Mouse (Mus musculus): ENCODE results near the gene Fam183b. TPM values are rescaled to one million over a fixed set of nuclear protein-coding genes. Genes with fewer than 3 reads are reported as not detected.
"Not testable (repeated sequence)": the region's sequence is repeated elsewhere in the genome, so short reads cannot be mapped to it uniquely, and the experiment has no call there.

The Fam183b gene
- total RNA-seq (2017): not detected in 3 replicates

DNA sequence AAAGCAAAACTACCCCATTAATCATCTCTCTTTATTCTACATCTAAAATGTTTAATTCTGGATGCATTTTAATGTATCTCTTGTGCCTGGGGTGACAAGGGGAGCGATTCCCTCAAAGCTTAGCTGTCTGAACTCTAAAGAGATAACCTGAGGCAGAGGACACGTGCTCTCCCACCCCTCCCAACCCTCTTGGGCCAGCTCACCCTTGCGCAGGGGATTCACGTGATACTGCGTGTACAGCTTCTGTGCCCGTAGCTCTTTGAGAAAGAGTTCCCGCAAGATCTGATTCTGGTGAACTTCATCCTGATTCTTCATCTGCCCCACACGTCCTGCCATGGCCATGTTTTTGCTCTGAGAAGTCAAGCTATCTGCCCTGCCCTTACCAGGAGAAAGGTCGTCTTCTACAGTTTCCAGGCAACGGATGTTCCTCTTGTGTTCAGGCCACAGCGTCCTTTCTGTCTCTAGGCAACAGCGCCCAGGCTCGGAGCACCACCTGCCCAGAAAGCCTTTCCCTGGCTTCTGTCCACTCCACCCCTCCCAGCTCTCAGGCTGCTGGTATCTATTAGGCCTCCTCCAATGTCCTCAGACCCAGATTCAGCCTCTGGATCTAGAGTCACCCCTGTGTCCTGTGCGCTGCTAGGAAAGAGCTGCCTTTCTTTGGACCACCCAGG lies at the start of gene Fam183b:
Fam183b (minus strand) TSS at position 403 of the 671 bp plus-strand sequence.
- ATAC-seq (replicated peaks; ENCODE audit: insufficient number of reproducible peaks, low FRiP score, low TSS enrichment, poor library complexity, severe bottlenecking): no peak

DNA sequence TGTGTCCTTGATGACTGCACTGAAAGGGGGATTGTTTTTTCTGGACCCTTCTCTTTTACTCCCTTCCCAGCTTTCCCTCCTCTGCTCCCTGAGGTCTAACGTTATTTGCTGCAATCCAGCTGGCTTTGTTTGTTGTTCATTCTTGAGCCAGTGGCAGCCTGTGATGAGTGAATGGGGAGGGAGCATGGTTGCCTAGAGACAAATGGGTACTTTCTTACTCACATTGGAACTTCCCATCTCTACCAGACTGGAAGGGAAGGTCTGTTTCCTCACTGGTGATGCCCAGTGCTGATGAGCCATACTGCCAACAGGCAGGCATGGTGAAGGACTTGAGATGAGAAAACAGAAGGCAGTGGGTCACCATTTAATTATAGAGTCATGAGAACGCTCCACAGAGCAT lies 48.0 kb upstream of the Fam183b start:
- ATAC-seq (replicated peaks; ENCODE audit: insufficient number of reproducible peaks, low FRiP score, low TSS enrichment, poor library complexity, severe bottlenecking): no peak

DNA sequence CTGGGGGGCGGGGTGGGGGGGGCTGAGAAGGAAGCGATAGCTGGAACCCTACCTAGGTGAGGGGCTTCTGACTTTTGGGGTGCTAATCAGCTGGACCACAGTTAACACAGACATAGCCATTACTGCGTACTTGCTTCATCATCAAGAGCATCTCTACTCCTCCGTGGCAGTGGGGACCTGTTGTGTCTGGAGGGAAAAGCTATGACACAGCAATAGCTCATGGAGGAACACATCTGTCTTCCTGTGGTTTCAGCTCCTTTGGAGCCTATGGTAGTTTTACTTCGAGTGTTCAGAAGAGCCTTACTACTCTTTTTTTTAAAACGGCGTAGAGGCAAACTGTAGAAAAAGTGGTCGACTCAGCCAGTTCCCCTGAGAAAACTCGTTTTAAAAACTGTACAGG lies 45.9 kb upstream of the Fam183b start:
- ATAC-seq (replicated peaks; ENCODE audit: insufficient number of reproducible peaks, low FRiP score, low TSS enrichment, poor library complexity, severe bottlenecking): no peak

DNA sequence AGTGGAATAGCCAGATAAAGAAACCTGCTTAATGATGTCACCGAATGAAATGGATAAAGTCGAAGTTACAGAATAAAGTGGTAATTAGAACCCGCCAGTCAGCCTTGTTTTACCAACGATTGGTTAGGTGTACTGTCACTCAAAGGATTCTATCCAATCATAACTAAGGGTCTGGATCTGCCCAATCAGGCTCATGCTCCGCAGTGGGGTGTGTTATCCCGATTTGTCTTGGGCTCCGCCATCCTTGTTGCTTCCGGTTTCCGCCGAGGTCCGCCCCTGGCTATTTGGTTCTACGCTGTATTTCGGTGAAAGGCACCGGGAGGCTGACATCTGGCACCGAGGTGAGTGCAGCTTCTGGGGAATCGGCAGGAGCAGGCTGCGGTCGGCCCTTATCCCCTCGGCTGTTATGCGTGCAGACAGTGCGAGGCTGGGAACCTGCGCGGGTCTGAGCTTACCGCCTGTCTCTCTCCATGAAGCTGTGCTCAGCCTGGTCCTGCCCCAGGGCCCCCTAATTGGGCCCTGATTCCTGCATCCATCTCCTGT lies 45.2 kb upstream of the Fam183b start, which contains the start of gene Gm12258:
Gm12258 (plus strand) TSS at position 240 of the 543 bp plus-strand sequence.
- ATAC-seq (replicated peaks; ENCODE audit: insufficient number of reproducible peaks, low FRiP score, low TSS enrichment, poor library complexity, severe bottlenecking): peak; percentile 100

DNA sequence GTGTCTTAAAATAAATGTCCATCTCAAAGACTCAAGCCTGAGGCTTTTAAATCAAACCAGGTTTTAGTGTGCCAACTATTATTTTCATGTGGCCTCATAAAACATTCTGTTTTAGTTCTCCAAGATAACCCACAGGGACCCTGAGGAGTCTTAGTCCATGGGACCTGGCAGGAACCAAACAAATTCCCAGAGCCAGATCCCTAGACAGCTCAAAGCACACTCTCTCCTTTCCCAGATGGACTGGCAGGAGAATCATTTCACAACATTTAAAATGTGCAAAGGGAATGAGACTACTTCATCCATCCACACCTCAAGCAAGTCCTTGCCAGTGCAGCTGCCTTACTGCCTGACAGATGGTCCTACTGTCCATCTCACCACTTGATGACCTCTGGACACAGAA lies 37.2 kb upstream of the Fam183b start, which contains the start of gene Olfr311:
Olfr311 (plus strand) TSS at position 301 of the 400 bp plus-strand sequence.
- not testable (repeated sequence) for ATAC-seq (replicated peaks; ENCODE audit: insufficient number of reproducible peaks, low FRiP score, low TSS enrichment, poor library complexity, severe bottlenecking)

DNA sequence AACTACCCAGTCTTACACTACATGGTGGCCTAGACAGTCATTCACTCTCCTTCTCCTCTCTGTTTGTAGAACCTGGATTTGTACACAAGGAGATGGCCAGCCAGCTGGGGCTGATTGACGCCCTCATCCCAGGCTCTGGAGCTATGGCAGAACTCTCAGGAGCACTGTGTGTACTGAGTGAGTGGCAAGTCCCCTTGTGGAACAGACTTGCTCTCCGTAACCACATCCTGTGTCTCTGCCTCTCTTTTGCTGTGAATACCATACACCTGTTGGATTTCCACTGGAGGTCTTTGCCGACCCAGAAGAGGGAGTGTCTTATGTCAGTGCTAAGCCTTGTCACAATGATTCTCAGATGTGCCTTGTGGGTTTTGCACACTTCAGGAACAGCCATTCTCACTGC lies 30.8 kb upstream of the Fam183b start:
- not testable (repeated sequence) for ATAC-seq (replicated peaks; ENCODE audit: insufficient number of reproducible peaks, low FRiP score, low TSS enrichment, poor library complexity, severe bottlenecking)

DNA sequence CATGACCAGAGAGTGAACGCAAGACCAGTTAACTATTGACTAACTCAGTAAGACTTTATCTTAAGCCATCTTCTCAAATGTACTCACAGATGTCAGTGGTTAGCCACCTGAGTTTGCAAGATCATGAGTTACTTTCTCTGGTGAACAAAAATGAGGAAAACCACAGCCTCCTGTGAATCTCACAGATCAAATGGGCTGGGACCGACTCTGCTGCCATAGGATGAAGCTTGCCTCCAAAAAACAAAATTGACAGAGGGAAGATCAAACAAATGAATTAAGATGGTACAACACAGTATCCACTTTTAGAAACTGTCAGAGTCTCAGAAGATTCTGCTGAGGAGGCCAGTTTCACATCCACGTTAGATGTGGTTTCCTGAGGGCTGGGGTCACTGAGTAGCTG lies 28.0 kb upstream of the Fam183b start:
- no peak for ATAC-seq (replicated peaks; ENCODE audit: insufficient number of reproducible peaks, low FRiP score, low TSS enrichment, poor library complexity, severe bottlenecking)

DNA sequence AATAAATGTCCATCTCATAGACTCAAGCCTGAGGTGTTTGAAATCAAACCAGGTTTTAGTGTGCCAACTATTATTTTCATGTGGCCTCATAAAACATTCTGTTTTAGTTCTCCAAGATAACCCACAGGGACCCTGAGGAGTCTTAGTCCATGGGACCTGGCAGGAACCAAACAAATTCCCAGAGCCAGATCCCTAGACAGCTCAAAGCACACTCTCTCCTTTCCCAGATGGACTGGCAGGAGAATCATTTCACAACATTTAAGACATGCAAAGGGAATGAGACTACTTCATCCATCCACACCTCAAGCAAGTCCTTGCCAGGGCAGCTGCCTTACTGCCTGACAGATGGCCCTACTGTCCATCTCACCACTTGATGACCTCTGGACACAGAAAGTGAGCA lies 27.2 kb upstream of the Fam183b start, which contains the start of gene Olfr312:
Olfr312 (plus strand) TSS at position 301 of the 400 bp plus-strand sequence.
- not testable (repeated sequence) for ATAC-seq (replicated peaks; ENCODE audit: insufficient number of reproducible peaks, low FRiP score, low TSS enrichment, poor library complexity, severe bottlenecking)

DNA sequence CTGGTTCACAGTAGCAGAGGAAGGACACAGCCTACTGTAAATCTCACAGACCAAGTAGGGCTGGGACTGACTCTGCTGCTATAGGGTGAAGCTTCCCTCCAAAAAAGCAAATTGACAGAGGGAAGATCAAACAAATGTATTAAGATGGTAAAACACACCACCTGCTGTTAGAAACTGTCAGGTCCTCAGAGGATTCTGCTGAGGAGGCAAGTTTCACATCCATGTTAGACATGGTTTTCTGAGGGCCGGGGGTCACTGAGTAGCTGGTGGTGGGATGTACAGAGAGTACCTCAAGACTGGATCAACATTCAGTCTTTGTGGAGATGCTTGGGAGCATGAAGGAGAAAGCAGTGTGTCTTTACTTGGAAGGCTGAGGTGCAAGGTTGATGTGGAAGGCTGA lies 13.9 kb upstream of the Fam183b start:
- no peak for ATAC-seq (replicated peaks; ENCODE audit: insufficient number of reproducible peaks, low FRiP score, low TSS enrichment, poor library complexity, severe bottlenecking)

DNA sequence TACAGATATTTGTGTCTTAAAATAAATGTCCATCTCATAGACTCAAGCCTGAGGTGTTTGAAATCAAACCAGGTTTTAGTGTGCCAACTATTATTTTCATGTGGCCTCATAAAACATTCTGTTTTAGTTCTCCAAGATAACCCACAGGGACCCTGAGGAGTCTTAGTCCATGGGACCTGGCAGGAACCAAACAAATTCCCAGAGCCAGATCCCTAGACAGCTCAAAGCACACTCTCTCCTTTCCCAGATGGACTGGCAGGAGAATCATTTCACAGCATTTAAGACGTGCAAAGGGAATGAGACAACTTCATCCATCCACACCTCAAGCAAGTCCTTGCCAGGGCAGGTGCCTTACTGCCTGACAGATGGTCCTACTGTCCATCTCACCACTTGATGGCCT lies 12.9 kb upstream of the Fam183b start, which contains the start of gene Olfr313:
Olfr313 (plus strand) TSS at position 301 of the 400 bp plus-strand sequence.
- not testable (repeated sequence) for ATAC-seq (replicated peaks; ENCODE audit: insufficient number of reproducible peaks, low FRiP score, low TSS enrichment, poor library complexity, severe bottlenecking)

DNA sequence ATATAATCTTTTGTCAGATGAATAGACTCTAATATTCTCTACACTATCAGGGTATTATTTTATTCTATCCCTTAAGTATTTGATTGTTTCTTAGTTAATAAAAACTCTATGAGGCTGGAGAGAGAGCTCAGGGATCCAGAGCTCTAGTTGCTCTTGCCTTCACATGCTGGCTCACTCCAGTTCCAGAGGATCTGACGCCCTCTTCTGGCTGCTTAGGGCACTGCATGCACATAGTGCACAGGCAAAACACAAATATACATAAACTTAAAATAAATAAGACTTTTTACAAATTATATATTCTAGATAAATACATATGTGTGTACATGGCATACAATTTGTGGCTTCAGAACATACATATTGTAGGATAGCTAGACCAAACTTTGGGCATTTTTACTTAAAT lies 10.2 kb upstream of the Fam183b start:
- ATAC-seq (replicated peaks; ENCODE audit: insufficient number of reproducible peaks, low FRiP score, low TSS enrichment, poor library complexity, severe bottlenecking): no peak

DNA sequence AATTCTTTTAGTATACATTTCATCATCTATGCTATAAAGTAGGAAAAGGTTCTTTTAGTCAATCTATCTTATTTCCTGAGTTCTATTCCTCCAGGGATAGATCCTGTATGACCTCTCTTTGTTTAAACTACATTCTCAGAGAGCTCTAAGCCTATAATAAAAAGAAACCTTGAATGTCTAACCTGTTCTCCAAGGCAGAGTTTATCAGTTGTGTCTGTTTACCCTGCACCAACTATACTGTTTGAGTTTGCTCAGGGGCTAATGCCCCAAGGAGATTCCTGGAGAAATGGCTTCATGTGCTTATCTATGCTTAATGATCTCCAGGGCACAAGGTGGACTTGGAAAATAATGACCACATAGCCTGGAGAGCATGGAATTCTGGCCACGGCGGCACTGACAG lies 2.6 kb upstream of the Fam183b start:
- no peak for ATAC-seq (replicated peaks; ENCODE audit: insufficient number of reproducible peaks, low FRiP score, low TSS enrichment, poor library complexity, severe bottlenecking)

DNA sequence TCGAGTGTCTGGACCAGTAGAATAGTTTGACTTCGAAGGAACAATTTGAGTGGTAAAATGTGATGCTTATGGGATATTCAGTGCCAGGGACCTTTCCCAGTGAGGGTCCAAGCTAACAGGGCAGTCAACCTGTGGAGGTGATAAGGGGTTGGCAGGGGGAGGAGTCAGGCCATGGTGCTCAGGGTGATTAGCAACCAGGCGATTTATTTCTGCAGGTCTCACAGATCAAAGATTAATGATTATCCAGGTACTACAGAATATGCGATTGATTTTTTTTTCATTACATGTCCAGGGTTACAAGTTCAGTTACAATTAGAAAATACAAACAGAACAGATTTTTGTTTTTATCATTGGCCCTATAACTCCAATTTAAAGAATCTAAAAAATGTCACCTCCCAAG lies 2.1 kb upstream of the Fam183b start:
- no peak for ATAC-seq (replicated peaks; ENCODE audit: insufficient number of reproducible peaks, low FRiP score, low TSS enrichment, poor library complexity, severe bottlenecking)

DNA sequence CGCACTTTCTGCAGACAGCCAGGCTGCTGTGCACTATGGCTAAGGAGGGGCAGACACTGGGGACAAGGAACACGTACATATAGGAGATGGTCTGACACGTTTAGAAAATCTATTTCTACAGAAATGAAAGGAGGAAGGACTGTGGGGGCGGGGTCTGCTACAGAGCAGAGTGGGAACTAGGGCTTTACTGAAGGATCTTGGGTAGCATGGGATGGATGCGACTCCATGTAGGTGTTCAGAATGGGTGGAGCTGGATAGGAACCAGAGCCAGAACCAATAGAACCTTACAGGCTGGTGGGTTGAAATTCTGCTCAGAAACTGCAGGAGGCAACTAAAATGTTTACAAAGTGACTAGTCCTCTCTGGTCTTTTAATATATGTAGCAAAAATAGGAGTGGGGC lies 2.0 kb downstream of the Fam183b start:
- ATAC-seq (replicated peaks; ENCODE audit: insufficient number of reproducible peaks, low FRiP score, low TSS enrichment, poor library complexity, severe bottlenecking): no peak

DNA sequence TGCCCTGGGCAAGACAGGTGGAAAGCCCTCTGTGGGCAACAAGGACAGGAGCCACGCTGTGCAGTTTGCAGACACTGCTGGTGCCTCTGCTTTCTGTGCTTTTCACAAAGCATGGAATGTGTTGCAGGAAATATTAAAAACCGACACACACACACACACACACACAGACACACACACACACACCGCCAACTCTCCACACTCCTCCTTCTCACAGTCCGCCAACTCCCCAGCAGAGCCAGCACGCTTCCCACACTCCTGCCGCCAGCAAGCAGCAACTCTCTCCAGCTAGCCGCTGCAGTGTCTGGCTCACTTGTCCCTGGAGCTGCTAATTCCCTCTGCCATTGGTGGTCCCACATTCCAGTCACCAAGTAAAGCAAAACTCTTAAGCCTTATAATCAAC lies 4.9 kb downstream of the Fam183b start:
- ATAC-seq (replicated peaks; ENCODE audit: insufficient number of reproducible peaks, low FRiP score, low TSS enrichment, poor library complexity, severe bottlenecking): no peak

DNA sequence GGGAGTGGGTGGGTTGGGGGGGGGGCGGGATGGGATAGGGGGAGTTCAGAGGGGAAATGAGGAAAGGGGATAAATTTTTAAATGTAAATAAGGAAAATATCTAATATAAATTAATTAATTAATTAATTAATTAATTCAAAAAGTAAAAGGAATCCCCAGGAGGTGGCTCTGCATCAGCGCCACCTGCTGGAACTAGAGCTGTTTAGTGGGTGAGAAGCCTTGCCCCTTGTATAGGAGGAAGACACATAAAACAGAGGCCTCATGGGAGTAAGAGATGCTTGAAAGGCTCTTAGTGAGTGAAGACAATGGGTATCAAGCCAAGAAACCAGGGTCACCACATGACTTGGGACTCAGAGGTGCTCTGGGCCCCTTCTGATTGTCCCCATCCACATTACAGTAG lies 5.9 kb downstream of the Fam183b start:
- no peak for ATAC-seq (replicated peaks; ENCODE audit: insufficient number of reproducible peaks, low FRiP score, low TSS enrichment, poor library complexity, severe bottlenecking)

DNA sequence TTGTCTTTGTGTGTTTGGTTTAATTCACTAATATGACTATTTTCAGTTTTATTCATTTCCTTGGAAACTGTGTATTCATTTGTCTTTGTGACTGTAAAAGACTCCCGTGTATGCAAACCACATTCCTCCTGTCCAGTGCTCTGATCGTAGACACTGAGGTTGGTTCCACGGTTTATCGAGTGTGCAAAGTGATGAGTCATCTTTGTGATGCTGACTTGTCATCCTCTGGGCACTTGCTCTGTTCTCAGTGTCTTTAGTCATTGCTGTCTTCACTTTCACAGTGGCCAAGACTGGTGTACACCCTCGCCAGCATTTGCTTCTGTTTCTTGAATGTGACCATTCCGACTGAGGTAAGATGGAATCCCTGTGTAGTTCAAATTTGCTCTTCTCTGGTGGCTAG lies 11.1 kb downstream of the Fam183b start:
- no peak for ATAC-seq (replicated peaks; ENCODE audit: insufficient number of reproducible peaks, low FRiP score, low TSS enrichment, poor library complexity, severe bottlenecking)

DNA sequence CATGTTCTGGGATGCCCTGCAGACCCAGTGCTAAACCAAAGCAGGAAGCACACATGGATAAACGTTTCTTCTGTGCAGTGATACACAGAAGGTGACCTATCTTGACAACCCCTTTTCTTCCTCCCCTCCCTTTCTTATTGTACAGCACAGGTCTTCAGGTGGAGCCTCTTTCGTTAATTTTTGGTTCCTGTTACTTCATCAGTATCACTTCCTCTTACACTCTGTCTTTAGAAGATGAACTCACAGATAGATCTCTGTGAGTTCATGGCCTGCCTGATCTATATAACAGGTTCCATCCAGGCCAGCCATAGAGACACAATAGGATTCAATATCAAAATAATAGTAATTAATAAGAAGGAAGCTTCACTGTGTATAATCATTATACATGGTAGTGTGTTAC lies 11.7 kb downstream of the Fam183b start:
- no peak for ATAC-seq (replicated peaks; ENCODE audit: insufficient number of reproducible peaks, low FRiP score, low TSS enrichment, poor library complexity, severe bottlenecking)

DNA sequence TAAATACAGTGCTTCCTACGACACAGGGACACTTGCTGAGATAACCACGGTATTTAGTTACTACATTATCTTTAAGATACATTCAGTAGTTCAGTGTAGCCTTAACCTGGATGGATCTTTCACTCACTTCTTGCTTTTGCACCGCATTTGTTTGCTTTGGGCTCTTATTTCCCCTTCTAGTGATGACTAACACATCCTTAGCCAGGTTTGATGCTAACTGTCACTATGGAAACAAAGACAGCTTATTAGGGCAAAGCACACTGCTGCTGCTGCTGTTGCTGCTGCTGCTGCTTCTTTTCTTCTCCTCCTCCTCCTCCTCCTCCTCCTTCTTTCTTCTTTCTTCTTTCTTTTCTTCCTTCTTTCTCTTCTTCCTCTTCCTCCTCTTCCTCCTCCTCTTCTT lies 12.2 kb downstream of the Fam183b start:
- ATAC-seq (replicated peaks; ENCODE audit: insufficient number of reproducible peaks, low FRiP score, low TSS enrichment, poor library complexity, severe bottlenecking): no peak

DNA sequence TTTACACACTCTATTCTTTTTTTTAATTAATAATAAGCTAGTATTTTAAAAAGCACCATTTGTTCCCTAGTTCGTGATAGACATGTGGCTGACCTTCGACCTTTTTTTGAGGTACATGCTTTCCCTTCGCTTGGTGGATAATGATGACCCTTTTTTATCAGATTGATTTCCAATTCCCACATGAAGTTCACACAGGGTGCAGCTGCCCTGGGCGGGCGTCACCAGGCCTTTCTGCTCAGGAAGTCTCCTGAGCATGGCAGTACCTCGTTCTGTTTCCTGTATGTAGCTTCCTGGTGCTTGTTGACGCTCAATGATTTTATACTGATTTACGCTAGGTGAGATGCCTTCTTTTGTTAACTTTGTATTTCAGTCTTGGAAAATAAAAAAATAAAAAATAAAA lies 13.4 kb downstream of the Fam183b start:
- no peak for ATAC-seq (replicated peaks; ENCODE audit: insufficient number of reproducible peaks, low FRiP score, low TSS enrichment, poor library complexity, severe bottlenecking)

Data from monocyte, adult 5-6 weeks (primary cell).